Mouse (Mus musculus) frontal cortex, postnatal 10 days (tissue): ENCODE data around the gene Prkag2.
A peak's percentile ranks its signal among the peaks of the same experiment; 100 is the strongest.

Source experiments
- DNase-seq, 2 experiments: peaks; one replicate each; pipeline ENCODE4 v3.0.0; 2022; ENCODE audit warnings: low spot score in 2 of 2, mixed read lengths in 1 of 2

The Prkag2 gene

GRCm38 (mm10) chr5:25100516-25101125 lies at the start of gene Prkag2:
Gene Prkag2, minus strand, starts transcription at chr5:25100642.
- DNase-seq, result peak in 1 of 2 experiments; percentile 41

- no peak for DNase-seq
Measured at GRCm38 (mm10) chr5:25149331-25149965, 49.0 kb upstream of the Prkag2 start.

DNA sequence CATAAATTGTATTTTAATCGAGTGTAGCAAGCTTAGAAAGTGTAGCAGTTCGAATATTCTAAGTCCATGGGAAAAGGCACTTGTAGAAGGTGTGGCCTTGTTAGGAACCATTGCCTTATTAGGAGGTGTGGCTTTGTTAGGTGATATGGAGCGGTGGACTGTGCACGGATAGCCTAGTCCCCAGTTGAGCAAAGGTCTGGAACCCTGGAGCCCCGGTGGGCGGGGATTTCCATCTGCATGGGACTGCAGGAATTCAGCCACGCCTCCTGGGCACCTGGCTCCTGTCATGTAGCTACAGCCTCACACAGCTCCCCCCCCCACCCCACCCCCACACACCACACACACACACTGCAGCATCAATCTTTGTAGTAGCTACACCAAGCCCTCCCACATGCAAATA lies 46.3 kb upstream of the Prkag2 start:
- no peak for DNase-seq

- no peak for DNase-seq
Measured at GRCm38 (mm10) chr5:25127865-25128264, 27.4 kb upstream of the Prkag2 start.

DNA sequence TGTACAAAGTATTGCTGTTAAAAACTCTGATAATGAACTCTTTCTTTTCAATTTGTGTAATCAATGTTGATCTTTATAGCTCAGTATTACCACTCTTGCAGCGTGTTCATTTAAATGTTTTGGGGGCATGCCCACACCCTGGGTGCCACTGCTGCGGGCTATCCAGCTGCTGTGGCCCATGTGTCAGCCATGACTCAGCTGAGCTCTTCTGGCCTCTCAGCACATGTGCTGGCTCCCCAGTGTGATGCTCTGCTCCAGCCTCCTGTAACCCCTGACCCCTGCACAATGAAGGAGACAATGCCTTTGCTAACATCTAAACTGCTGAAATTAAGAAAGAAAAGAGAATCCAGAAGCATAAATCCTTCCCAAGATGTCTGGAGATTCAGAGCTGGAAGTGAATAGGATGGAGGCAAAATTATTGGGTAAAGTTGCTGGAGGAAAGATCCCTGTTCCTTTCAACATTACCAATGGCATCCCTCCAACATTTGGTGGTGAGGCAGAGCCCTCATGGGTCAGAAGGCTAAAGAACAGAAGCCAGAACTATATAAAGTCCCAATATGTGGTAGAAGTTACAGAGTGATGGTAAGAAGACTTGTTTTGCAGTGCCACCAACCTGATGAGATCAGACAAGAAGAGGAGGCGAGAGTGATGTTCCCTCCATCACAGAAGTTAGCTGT lies 25.6 kb upstream of the Prkag2 start:
- DNase-seq, result no peak

- no peak for DNase-seq
Measured at GRCm38 (mm10) chr5:25122534-25122933, 22.1 kb upstream of the Prkag2 start.

- no peak for DNase-seq
Measured at GRCm38 (mm10) chr5:25119148-25119547, 18.7 kb upstream of the Prkag2 start.

- DNase-seq, result peak; percentile 51 to 71
Measured at GRCm38 (mm10) chr5:25115997-25116396, 15.6 kb upstream of the Prkag2 start.

DNA sequence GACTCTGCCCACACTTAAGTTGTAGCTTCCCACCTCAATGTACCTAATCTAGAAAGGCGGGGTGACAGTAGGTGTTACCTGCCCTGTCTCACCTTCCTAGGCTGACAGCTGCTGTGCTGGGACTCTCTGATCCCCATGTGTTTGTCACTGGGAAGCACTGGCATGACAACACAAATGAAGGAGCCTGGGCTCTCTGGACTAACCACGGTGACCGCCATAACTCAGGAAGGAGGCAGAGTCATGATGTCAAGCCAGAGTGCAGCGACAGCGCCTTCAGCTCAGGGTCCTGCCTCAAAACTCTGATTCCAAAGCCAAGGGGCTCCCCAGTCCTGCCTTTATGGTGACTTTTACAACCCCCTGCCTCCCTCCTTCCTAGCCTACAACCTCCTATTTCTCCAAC lies 14.8 kb upstream of the Prkag2 start:
- DNase-seq, result no peak

- no peak for DNase-seq
Measured at GRCm38 (mm10) chr5:25114110-25114509, 13.7 kb upstream of the Prkag2 start.

DNA sequence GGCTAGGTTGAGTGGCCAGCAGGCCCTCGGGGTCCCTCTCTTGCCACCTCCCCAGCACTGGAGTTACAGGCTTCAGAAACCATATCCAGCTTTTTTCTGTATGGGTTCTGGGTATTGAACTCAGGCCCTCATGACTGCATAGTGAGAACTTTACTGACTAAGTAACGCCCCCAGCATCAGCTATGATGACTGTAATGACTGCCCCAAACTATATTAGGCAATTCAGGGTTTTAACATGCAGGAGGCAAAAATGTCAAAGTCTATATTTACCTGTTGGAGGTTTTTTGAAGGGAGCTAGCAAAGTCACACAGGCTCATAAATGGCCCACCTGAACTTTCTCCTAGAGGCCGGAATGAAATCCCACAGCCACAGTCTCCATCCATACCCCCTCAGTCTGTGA lies 9.9 kb upstream of the Prkag2 start:
- DNase-seq, result no peak

DNA sequence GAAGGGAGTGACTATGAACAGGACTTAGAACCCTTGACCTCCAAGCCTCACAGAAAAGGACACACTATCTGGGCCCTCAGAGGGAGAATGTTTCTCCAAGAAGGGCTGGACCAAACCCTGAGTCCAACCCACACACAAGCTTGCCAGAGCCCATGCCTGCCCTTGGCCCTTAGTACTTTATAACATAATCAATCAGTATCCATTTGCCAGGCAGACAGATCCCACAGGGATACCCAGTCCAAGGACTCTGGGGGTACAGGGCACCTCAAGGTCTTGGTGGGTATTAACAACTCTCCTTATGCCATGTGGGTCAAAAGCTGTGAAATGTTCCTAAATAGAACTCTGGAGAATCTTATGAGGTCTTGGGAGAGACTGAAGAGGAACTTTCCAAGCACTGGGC lies 5.3 kb upstream of the Prkag2 start:
- DNase-seq, result no peak

DNA sequence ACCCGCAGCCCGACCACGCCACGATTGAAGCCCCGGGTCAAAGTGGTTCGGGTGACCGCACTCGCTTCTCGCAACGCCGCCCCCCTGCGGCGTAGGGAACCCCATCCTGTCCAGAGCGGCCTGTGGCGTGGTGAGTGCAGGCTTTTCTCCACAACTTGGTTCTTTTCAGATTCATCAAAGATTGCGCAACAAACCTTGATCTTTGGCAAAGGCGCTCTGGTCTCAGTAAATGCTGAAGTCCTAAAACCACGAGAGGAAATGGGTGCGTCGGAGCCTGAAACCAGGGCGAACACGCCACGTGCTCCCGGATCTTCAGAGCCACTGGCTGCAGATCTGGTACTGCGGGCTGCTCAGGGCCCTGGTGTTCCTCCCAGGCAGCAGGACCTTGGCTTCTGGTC lies 683 bp upstream of the Prkag2 start:
- DNase-seq, result no peak

- no peak for DNase-seq
Measured at GRCm38 (mm10) chr5:25100157-25100515, 306 bp downstream of the Prkag2 start.

- DNase-seq, result peak; percentile 36 to 54
Measured at GRCm38 (mm10) chr5:25099367-25100156, 880 bp downstream of the Prkag2 start.

DNA sequence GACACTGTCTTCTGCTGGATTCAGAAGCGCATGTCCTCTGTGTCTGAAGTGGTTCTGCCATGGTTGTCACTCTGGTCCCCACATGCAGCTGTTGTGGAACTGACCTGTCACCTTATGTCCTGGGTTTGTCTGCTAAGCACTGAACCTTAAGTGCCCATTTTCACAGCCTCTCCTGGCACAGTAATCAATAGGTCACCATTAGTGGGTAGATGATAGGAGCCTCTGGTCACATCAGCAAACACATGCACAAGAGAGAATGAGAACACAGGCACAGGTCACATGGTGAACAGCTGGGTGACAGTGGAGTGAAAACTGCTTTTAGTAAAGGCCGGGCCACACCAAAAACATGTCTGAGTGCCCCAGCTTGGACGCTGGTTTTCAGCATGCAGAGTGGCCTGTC lies 2.6 kb downstream of the Prkag2 start:
- no peak for DNase-seq

DNA sequence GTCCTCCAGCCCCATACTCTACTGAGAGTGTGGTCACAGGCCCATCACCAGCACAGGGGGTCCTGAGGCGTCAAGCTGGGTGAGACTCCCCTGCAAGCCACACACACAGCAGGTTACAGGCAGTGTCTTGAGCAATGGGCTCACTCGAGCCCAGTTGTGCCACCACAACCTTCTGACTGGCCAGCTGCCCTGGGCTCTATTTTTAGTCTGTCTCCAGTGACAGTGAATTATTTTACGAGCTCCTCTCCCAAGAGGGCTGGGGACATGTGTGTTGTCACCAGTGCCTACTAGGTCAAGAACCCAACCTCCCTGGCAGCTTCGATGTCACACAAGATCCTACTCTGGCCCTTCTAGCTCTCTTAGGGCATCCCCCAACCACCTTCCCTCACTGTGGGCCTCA lies 4.0 kb downstream of the Prkag2 start:
- no peak for DNase-seq

DNA sequence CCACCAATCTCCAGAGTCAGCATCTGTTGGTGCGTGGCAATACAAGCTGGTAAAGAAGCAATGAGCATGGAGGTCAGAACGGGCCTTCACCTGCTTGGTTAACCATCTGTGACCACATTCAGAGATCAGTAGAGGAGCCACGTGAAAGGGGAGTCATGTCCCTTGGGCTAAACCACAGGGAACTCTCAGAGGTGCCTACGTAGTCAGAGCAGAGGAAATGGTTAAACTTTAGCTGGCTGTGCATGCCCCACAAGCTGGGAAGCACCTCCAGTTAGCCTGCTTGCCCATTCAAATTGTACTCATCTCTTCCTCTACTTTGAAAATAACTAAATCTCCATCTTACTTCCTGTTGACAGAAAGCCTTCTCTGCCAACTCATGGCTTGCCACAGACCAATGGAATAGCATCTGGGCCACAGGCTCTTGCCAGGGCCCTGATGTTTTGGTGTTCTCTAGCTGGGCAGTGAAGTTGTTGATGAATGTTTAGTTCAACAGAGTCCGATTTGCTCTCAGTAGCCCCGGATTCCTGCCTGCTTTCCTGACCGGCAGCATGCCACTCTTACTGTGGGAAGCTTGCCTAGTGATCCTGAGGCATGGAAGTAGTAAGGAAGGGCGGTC lies 7.7 kb downstream of the Prkag2 start:
- no peak for DNase-seq

GRCm38 (mm10) chr5:25089258-25089972 lies 11.0 kb downstream of the Prkag2 start:
- no peak for DNase-seq

- DNase-seq, result no peak
Measured at GRCm38 (mm10) chr5:25088633-25089032, 11.8 kb downstream of the Prkag2 start.

DNA sequence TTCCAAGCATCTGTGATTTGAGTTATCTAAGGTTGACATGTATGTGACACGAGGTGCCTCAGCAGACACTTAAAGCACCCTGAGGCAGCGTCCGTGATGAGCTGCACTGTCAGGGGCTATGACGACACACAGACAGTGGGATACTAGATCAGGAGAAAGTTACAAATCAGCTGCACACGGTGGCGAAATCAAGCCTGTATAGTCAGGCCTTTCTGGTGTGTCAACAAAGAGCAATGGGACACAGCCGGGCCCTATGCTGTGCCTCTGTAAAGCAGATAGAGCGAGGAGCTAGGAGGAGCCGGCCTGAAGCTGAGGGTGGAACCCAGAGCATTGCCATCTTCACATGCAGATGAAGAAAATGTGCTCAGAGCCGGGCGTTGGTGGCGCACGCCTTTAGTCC lies 12.3 kb downstream of the Prkag2 start:
- no peak for DNase-seq
